Comparison of ENCODE assay signal across 8 mouse cellular contexts in the genomic region with DNA sequence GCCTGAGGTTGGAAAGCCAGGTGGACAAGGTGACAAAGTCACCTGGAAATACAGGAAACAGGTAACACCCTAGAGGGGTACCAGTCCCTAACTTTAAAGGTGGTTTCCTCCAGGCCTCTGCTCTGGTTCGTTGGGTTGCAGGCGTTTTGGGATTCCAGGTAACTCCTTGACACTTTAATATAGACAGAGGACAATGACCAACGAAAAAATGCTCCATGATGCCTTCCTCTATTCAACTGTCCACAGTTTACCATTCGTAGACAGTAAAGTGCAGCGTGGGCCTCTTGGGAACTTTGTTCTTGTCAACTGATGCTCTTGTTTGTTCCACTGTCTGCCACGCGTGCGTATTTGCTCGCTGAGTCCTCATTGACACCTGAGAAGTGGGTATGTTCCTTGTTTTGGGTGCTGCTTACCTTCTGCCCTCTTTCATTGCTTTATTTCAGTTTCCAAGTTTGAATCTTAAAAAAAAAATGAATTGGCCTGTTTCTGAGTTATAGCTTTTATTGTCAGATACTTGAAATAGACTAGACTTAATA. TPM values are rescaled to one million over a fixed set of nuclear protein-coding genes. Genes with fewer than 3 reads are reported as not detected.
DNase-seq lines count a peak whose midpoint lies in the region; ATAC-seq lines count a peak whose summit lies in the region.

No protein-coding gene starts in this region.

- no peak overlapping the region for H3K27ac ChIP-seq in forebrain, embryonic 11.5 days (ENCODE audit: low read depth, low read length)
- no peak overlapping the region for H3K27ac ChIP-seq in limb, embryonic 13.5 days
- no peak overlapping the region for H3K27ac ChIP-seq in stomach, embryonic 15.5 days

- H3K9ac ChIP-seq in forebrain, embryonic 11.5 days (ENCODE audit: low read length), result peak overlapping the region; percentile 95
- H3K9ac ChIP-seq in limb, embryonic 13.5 days, result peak overlapping the region; percentile 88
- H3K9ac ChIP-seq in stomach, embryonic 15.5 days, result peak overlapping the region; percentile 84; the same call in 1 of the 2 replicates

- no peaks in the 10 kb centered on the region for H3K9me3 ChIP-seq in megakaryocyte, embryonic 14.5 days
- no peaks in the 10 kb centered on the region for H3K9me3 ChIP-seq in forebrain, embryonic 11.5 days (ENCODE audit: control insufficient read depth, low read length)
- no peaks in the 10 kb centered on the region for H3K9me3 ChIP-seq in limb, embryonic 13.5 days
- H3K9me3 ChIP-seq in stomach, embryonic 15.5 days, result no peaks in the 10 kb centered on the region

- DNase-seq in forebrain, embryonic 11.5 days (ENCODE audit: low spot score), result no peak
- DNase-seq in testis, postnatal 14 days (ENCODE audit: low spot score), result no peak
- no peak for DNase-seq in thymus, postnatal 10 days (ENCODE audit: low spot score in 2 of 2)
- DNase-seq in kidney, adult 18-20 months, result no peak

- ATAC-seq in megakaryocyte, adult 5-6 weeks (ENCODE audit: poor library complexity, severe bottlenecking), result no peak
- ATAC-seq in forebrain, embryonic 11.5 days (replicated peaks; ENCODE audit: low FRiP score), result no peak
- no peak for ATAC-seq in limb, embryonic 13.5 days (ENCODE audit: low FRiP score, low read depth)
- no peak for ATAC-seq in stomach, embryonic 15.5 days (ENCODE audit: insufficient read depth, low FRiP score, low read depth)

- H3K4me3 ChIP-seq in megakaryocyte, embryonic 14.5 days (replicated peaks), result peak overlapping the region; percentile 98
- H3K4me3 ChIP-seq in forebrain, embryonic 11.5 days (ENCODE audit: low read depth, low read length), result peak overlapping the region; percentile 92
- peak overlapping the region; percentile 88 for H3K4me3 ChIP-seq in limb, embryonic 13.5 days
- peak overlapping the region; percentile 81 for H3K4me3 ChIP-seq in stomach, embryonic 15.5 days (replicated peaks)

- WGBS in forebrain, embryonic 11.5 days, result 27% methylated on average over 9 of the region's 9 CpGs
- WGBS in limb, embryonic 13.5 days, result 55% methylated on average over 9 of the region's 9 CpGs
- 52% methylated on average over 9 of the region's 9 CpGs for WGBS in stomach, embryonic 15.5 days

- no peaks in the 10 kb centered on the region for H3K36me3 ChIP-seq in megakaryocyte, embryonic 14.5 days (replicated peaks; ENCODE audit: low read length)
- no peaks in the 10 kb centered on the region for H3K36me3 ChIP-seq in forebrain, embryonic 11.5 days (ENCODE audit: control insufficient read depth, insufficient read depth, low read length)
- H3K36me3 ChIP-seq in limb, embryonic 13.5 days, result no peaks in the 10 kb centered on the region
- H3K36me3 ChIP-seq in stomach, embryonic 15.5 days, result no peaks in the 10 kb centered on the region

- peaks cover 49% of the 10 kb centered on the region for H3K4me1 ChIP-seq in megakaryocyte, embryonic 14.5 days
- H3K4me1 ChIP-seq in forebrain, embryonic 11.5 days (replicated peaks; ENCODE audit: control insufficient read depth, insufficient read depth, low read length), result peaks cover 8% of the 10 kb centered on the region; the same call in 1 of the 2 replicates
- H3K4me1 ChIP-seq in limb, embryonic 13.5 days, result peaks cover 47% of the 10 kb centered on the region
- peaks cover 8% of the 10 kb centered on the region; the same call in 1 of the 2 replicates for H3K4me1 ChIP-seq in stomach, embryonic 15.5 days

- H3K4me2 ChIP-seq in forebrain, embryonic 11.5 days (ENCODE audit: low read depth, low read length, severe bottlenecking), result peak overlapping the region; percentile 76
- H3K4me2 ChIP-seq in limb, embryonic 13.5 days (replicated peaks), result peak overlapping the region; percentile 82
- H3K4me2 ChIP-seq in stomach, embryonic 15.5 days, result peak overlapping the region; percentile 83

- H3K27me3 ChIP-seq in megakaryocyte, embryonic 14.5 days (replicated peaks), result peaks cover 10% of the 10 kb centered on the region
- H3K27me3 ChIP-seq in forebrain, embryonic 11.5 days (ENCODE audit: control insufficient read depth, insufficient read depth, low read length), result no peaks in the 10 kb centered on the region
- no peaks in the 10 kb centered on the region for H3K27me3 ChIP-seq in limb, embryonic 13.5 days
- H3K27me3 ChIP-seq in stomach, embryonic 15.5 days (replicated peaks), result no peaks in the 10 kb centered on the region

RNA-seq across cellular contexts. Expression of gene Phlpp1, which starts 2.1 kb away (rescaled TPM):
- polyA plus RNA-seq in megakaryocyte, embryonic 14.5 days (2012; ENCODE audit: insufficient read depth, low replicate concordance), result 0.67 and 2.4 TPM in 2 replicates
- 1.8 and 2.6 TPM in 2 replicates for total RNA-seq in megakaryocyte, adult 5-6 weeks (2015)
- 2.7 and 3.8 TPM in 2 replicates for total RNA-seq in megakaryocyte, adult 5-6 weeks (2017)
- 9.7 and 11.5 TPM in 2 replicates for polyA plus RNA-seq in forebrain, embryonic 11.5 days (2014; fragmentation: Nextera tagmentation; extraction: Ambion mirVana)
- 3.7 and 4.3 TPM in 2 replicates for polyA plus RNA-seq in limb, embryonic 13.5 days (2015; fragmentation: Nextera tagmentation; extraction: Ambion mirVana)
- polyA plus RNA-seq in stomach, embryonic 15.5 days (2015; fragmentation: Nextera tagmentation; extraction: Ambion mirVana), result 3.0 and 3.5 TPM in 2 replicates
